Mouse (Mus musculus) T-helper 2 cell (primary cell): Measurements from ENCODE around the gene Sf3a1.

ENCODE experiments used
- in situ Hi-C: fragments of 300-600 bp; cut with MboI, MseI; formaldehyde crosslinking; loops from one replicate; pipeline ENCODE4 v1.15.1; 2025; ENCODE audit warnings: high pct_unique_total_duplicates

The Sf3a1 gene

DNA sequence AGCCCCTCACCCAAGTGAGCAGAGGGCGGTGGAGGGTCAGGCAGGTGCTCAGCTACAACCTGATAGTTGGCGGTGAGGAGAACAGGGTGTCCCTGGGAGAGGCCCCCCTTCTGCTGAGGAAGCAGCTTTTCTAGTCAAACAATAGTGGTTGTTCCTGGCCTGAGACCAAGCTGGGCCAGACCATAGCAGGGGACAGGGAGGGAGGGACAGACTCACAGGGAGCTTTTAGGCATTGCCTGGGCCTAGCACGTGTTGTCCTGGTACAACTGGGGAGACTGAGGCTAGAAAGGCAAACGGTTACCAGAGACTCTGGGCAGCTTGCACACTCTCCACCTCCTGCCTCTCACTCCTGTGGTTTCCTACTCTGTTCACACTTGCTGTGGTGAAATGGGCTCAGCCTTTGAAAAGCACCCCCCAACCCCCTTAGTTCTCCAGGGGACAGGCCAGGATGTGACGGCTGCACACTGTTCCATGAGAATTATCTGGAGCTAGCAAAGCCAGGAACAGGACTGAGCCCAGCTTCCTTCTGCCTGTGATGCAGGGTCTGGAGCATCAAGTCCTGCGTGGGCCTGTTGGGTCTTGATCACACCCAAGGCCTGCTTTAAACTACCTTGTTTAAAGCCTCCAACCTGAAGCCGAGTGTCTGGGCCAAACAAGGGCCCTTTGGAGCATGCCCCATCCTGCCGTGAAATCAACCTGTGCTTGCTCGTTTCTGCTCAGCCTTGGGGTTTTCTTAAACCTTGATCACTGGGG is 56.3 kb downstream of the Sf3a1 start:
- in situ Hi-C loops = no loop called here

DNA sequence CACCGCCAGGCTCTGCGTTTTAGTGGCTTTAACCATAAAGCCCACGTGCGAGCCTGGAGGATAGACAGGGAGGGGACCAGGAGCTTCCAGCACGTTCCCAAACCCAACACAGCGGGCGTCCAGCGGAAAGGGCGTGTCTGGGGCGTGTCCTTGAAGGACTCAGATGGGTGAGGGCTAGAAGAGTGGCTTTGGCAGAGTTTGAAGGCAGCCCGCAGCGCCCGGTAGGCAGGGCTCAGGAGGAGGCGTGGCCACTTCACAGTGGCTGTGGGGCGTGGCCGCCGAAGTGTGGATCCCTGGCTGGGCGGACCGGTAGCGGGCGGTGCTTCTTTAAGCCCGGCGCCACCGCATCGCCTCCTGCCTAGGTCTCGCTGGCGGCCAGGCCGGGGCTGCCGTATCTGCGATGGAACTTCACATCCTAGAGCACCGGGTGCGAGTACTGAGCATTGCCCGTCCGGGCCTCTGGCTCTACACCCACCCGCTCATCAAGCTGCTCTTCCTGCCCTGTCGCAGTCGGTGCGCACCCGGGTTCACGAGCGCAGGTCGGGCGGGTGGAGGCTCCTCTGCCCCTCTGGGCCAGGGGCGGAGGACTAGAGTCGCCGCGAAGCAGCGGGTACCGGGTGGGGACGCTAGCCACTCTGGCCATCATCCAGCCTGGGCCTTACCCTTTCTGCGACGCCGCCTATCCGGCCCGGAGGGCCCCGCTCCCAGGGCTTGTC is 57.9 kb downstream of the Sf3a1 start, which contains the start of gene Castor1:
Gene Castor1, plus strand, starts transcription at position 312 of the 716 bp plus-strand sequence.
- in situ Hi-C loops = no loop called here

DNA sequence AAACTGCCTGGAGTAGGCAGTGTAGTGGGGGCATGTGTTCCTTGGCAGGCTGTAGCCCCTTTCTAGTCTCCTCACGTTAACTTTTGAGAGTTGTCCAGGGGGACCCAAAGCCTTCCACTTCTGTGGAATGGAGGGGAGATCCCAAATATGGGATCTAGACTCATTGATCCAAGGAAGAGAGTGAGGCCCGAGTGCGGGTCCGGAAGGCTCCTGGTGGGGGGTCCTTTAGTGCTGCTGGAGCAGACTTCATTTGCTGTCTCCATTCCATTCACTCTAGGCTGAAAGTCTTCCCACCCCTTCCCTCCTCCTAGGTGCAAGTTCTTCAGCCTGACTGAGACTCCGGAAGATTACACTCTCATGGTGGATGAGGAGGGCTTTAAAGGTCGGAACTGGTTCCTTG is 58.5 kb downstream of the Sf3a1 start:
- in situ Hi-C loops = no loop called here

DNA sequence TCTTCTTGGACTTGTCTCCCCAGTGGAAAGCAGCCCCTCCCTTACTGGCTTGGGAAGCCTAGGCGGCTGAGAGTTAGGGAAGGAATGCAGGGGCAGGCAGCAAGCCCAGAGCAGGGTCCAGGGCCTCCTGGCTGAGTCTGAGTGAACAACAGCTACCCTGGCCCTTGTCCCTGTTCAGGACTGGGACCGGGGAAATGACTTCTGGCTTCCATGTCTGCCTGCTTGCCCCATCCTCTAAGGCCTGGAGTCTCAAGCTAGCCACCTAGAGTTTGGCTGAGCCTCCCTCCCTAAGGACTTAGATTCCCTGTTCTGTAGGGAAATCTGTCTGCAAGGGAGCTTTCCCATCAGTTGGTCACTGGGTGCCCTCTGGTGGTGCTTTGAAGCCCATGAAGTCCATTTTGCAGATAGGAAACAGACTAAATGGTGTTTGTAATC is 59.2 kb downstream of the Sf3a1 start:
- in situ Hi-C loops = no loop called here

DNA sequence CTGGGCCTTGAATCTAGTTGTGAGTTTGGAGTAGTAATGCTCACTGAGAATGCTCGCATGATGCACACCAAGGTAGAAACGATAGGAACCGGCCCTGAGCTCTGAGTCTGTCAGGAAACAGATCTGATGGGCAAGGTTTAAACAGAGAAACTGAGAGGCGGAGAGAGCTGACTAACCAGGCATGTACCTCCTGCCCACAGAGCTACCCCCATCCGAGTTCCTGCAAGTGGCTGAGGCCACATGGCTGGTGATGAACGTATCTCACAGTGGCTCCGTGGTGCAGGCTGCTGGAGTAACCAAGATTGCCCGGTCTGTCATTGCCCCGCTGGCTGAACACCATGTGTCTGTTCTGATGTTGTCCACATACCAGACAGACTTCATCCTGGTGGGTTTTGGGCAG is 59.8 kb downstream of the Sf3a1 start:
- in situ Hi-C loops = loop anchor here (5.0 kb wide), 1 partner anchor 37 kb away; the partner anchor contains the start of gene Lif

DNA sequence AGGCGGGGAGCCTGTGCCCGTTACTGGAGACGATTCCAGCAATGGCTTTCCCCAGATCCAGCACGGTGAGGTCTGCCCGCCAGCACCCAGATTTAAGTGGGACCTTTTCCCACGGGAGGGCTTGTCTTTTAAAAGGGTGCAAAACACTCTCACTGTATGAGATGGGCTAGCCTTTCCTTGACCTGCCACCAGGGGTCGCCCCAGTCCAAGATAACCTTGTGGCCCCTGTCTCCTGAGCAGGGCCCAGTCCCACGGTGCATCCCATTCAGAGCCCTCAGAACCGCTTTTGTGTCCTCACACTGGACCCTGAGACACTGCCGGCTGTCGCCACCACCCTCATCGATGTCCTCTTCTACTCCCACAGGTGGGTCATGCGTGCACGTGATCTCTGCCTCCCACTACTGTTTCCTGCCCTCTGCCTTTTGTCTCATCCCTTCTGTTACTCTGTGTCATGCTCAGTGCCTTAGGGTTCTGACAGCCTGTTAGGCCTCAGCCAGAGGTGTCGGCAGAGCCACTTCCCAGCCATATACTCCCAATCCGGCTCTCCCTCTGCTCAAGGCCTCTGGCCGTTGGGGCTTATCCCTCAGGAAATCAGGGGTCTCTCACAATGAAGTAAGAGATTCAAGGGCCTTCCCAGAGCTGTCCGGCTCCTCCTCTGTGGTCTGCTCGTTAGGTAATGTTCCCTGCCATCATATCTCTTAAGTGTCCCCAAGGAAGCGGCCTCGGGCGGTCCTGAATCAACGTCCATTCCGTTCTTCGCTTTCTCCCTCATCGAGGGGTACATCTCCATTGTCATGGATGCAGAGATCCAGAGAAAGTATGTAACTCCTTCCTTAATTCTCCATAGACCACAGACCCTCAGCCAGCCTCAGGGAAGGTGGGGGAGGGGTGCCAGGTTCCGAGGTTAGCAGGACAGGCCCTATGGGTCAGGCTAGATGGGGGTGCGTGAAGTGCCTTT is 60.6 kb downstream of the Sf3a1 start:
- in situ Hi-C loops = loop anchor here (5.0 kb wide), 1 partner anchor 37 kb away; the partner anchor contains the start of gene Lif

DNA sequence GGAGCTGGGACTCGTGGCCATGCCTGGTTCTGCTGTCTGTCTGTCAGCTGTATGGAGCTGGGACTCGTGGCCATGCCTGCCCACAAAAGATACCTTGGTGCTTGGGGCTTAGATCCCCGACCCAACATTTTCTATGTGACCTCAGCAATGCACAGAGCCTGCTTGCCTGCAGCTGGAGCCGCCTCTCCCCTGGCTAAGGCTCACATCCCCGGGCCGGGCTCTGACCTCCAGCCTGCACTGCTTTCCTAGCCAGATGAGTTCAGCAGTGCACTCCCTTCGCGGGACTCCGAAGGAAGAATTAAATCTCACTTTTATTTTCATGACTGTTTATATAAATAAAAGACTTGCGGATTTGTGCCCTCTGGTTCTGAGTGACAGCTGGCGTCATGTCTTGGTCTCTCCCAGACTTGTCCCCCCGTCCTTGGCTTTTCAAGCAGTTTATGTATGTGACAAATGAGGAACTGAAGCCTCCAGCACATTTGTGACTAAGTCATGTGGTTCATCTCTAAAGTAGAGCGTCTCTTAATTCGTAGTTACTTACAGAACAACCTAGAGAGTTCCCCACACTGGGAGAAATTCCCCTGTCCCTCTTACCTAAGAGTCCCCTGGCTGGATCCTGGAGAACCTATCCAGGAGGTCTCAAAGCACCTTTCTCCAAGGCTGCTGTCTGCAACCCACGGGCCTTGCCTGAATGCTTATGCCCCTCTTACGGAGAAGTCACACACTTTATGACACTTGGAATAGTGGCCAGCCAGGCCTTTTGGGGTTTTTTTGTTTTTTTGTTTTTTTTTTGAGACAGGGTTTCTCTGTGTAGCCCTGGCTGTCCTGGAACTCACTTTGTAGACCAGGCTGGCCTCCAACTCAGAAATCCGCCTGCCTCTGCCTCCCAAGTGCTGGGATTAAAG is 62.1 kb downstream of the Sf3a1 start:
- in situ Hi-C loops = loop anchor here (5.0 kb wide), 1 partner anchor 35 kb away; the partner anchor contains the start of gene Lif

DNA sequence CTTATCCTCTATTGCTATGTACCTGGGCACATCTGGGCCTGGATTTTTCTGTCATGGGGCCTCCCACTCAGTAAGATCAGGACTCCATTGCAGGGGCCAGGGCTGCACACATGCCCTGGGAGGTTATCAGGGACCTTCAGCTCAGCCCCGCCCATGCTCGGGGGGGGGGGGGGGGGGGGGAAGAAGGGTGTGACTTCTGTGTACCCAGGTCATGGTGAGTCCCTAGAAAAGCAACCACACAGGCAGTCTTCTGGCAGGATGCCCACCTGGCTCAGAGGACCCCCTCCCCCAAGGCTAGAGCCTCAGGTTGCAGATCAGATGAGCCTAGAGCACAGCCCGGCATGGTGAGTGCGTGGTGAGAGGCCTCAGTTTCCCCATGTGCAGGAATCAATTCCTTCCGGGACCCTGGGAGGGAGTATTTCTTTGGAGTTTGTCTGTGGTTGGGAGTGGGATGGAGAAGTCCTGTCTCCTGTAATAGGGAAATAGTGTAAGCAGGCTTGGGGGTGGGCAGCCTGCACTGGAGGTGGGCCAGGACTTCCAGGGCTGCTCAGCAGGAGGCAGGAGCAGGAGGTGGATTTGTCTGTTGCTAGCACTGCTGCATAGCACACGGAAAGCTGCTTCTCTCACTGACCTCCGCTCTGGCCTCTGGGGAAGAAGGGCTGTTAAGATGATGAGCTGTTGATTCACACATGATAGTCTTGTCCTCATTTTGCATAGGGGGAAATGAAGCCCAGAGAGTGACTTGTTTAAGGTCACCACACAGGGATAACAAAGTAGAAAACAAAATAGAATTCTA is 63.4 kb downstream of the Sf3a1 start:
- in situ Hi-C loops = loop anchor here (5.0 kb wide), 1 partner anchor 34 kb away; the partner anchor contains the start of gene Lif

DNA sequence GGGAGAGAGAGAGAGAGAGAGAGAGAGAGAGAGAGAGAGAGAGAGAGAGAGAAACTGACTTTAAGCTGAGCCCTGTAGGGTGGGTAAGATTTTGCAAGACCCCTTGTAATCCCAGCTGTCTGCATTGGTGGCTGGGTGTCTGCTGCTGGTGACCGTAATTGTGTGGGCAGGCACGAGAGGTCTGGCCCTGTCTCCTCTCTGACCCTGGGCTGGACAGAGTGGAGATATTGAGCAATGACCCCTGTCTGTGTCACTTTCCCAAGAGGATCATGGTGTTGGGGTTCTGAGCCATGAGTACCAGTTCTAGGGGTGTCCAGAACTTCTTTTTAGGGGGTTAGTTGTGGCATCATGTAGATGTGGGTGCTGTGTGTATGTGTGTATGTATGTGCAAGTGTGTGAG is 64.1 kb downstream of the Sf3a1 start:
- in situ Hi-C loops = loop anchor here (5.0 kb wide), 1 partner anchor 33 kb away; the partner anchor contains the start of gene Lif

DNA sequence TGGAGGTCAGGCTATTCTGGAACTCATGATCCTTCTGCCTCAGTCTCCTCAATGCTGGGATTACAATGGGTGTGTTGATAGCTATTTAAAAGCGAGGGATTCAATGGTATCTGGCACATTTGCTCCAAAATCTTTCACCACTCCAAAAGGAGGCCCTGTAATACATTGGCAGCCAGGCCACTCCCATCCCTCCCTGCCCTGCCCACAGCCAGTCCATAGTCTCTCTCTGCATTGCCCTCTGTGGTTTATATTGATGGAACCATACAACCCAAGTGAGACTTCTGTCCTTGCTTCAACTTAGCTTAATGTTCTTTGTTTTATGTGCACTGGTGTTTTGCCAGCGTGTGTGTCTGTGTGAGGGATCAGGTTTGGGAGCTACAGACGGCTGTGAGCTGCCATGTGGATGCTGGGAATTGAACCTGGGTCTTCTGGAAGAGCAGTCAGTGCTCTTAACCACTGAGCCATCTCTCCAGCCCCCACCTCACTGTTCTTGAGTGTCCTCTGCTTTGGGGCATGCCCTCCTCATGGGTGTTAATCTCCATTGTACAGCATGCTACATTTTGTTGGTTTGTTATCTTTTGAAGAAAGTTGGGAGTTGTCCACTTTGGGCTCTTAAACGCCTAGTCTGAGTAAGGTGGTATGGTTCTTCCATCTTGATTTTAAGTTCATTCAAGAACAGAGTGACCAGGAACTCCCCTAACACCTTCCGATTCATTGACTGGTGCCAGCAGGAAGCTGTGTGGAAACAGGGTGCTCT is 66.6 kb downstream of the Sf3a1 start:
- in situ Hi-C loops = no loop called here

DNA sequence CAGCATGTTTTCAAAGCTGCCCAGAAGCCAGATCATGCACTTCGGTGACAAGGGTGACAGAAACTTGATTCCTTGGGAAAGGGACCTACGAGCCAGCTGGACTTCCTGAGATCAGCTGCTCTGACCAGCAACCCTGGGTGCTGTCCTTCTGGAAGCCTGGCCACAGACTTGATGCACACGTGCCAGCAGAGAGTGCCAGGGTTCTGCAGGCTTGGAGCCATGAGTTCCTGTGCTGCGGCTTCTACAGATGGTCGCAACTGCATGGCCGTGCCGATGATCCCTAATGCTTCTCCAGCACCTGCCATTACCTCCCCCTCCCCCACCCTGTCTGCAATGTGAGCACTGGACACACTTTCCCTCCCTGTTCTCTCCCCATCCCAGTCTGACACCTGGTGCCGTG is 68.3 kb downstream of the Sf3a1 start:
- in situ Hi-C loops = no loop called here

DNA sequence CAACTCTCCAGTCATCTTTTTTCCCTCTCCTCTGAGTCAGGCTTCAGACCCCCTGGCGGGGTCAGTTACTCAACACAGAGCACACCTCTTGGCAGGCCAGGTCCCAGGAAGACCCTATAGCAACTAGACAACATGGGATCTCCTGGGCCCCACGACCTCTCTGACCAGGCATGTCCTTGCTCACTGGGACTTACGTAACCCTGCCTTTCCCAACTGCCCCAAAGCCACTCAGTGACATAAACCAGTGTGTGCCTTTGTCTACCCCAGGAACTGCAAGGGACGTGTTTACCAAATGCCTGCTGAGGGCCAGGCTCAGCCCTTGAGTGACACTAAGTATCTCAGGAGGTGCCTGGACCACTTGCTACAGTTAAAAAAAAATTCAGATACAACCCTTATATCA is 69.7 kb downstream of the Sf3a1 start:
- in situ Hi-C loops = no loop called here

DNA sequence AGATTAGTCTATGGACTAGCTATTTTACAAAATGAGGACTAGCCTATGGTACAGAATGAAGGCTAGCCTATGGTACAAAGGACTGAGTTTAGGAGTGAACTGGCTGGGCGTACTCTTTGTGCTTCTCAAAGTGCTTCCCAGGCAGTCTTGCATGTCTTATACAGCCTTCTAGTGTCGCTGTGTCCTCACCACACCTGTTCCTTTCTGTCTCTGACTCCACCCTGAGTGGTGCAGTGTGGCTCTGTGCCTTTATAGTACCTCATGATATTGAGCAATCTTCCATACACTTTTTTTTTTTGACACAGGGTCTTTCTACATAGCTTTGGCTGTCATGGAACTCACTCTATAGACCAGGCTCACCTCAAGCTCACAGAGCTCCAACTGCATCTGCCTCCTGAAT is 71.3 kb downstream of the Sf3a1 start:
- in situ Hi-C loops = no loop called here
